ENCODE assay signal across 17 mouse cellular contexts in genomic region chr13:68996661-68997060, GRCm38 (mm10). TPM values are rescaled to one million over a fixed set of nuclear protein-coding genes. Genes with fewer than 3 reads are reported as not detected.
DNase-seq lines count a peak whose midpoint lies in the region; ATAC-seq and TF ChIP-seq lines count a peak whose summit lies in the region.
"Had no signal": no experiment of that assay in that cellular context is flagged by ENCODE, and none has a peak within 500 bp of the region (broad histone marks: within the 10 kb centered on the region; RNA-seq: fewer than 3 reads in every experiment).

No protein-coding gene starts in this region.

- no peaks in the 10 kb centered on the region for H3K36me3 ChIP-seq in hindbrain, embryonic 15.5 days
- H3K36me3 ChIP-seq in hindbrain, embryonic 11.5 days (ENCODE audit: control insufficient read depth, insufficient read depth, low read length), result no peaks in the 10 kb centered on the region
- H3K36me3 ChIP-seq in liver, postnatal 0 days (replicated peaks; ENCODE audit: insufficient read depth, low read length), result no peaks in the 10 kb centered on the region
- H3K36me3 ChIP-seq in liver, embryonic 12.5 days, result no peaks in the 10 kb centered on the region
- no peaks in the 10 kb centered on the region for H3K36me3 ChIP-seq in neural tube, embryonic 13.5 days
- H3K36me3 ChIP-seq: embryonic facial prominence, embryonic 12.5 days; limb, embryonic 13.5 days; stomach, embryonic 15.5 days had no signal

- H3K27ac ChIP-seq in hindbrain, embryonic 15.5 days (replicated peaks), result no peak overlapping the region
- H3K27ac ChIP-seq in hindbrain, embryonic 11.5 days (ENCODE audit: low read depth, low read length), result no peak overlapping the region
- H3K27ac ChIP-seq in liver, postnatal 0 days (ENCODE audit: low read depth), result no peak overlapping the region
- no peak overlapping the region for H3K27ac ChIP-seq in liver, embryonic 12.5 days
- H3K27ac ChIP-seq in neural tube, embryonic 13.5 days (replicated peaks), result no peak overlapping the region
- H3K27ac ChIP-seq: embryonic facial prominence, embryonic 12.5 days; limb, embryonic 13.5 days; stomach, embryonic 15.5 days had no signal

- ATAC-seq in hindbrain, embryonic 15.5 days (ENCODE audit: low FRiP score, low read depth), result no peak
- ATAC-seq in hindbrain, embryonic 11.5 days (ENCODE audit: low FRiP score), result no peak
- no peak for ATAC-seq in liver, postnatal 0 days
- ATAC-seq in liver, embryonic 12.5 days, result no peak
- ATAC-seq in neural tube, embryonic 13.5 days (ENCODE audit: low read depth), result no peak
- ATAC-seq: inflammation-experienced regulatory T-cells, adult 6 months had no signal

- peaks cover 12% of the 10 kb centered on the region for H3K27me3 ChIP-seq in hindbrain, embryonic 15.5 days
- peaks cover 9% of the 10 kb centered on the region for H3K27me3 ChIP-seq in hindbrain, embryonic 11.5 days (ENCODE audit: control insufficient read depth, insufficient read depth, low read length)
- H3K27me3 ChIP-seq in liver, postnatal 0 days (ENCODE audit: insufficient read depth, low read length), result peaks cover 29% of the 10 kb centered on the region
- H3K27me3 ChIP-seq in liver, embryonic 12.5 days (replicated peaks), result peaks cover 40% of the 10 kb centered on the region
- peaks cover 16% of the 10 kb centered on the region; the same call in 1 of the 2 replicates for H3K27me3 ChIP-seq in neural tube, embryonic 13.5 days
- H3K27me3 ChIP-seq: stomach, embryonic 15.5 days had no signal

- no peak for TF ChIP-seq EP300 in liver, postnatal 0 days (IDR thresholded peaks at IDR 0.05; ENCODE audit: low read depth)

- H3K4me3 ChIP-seq in hindbrain, embryonic 15.5 days, result no peak overlapping the region
- no peak overlapping the region for H3K4me3 ChIP-seq in hindbrain, embryonic 11.5 days (ENCODE audit: low read depth, low read length)
- no peak overlapping the region for H3K4me3 ChIP-seq in liver, postnatal 0 days (ENCODE audit: low read depth, low read length)
- no peak overlapping the region for H3K4me3 ChIP-seq in liver, embryonic 12.5 days
- no peak overlapping the region for H3K4me3 ChIP-seq in neural tube, embryonic 13.5 days
- H3K4me3 ChIP-seq: embryonic facial prominence, embryonic 12.5 days; megakaryocyte, embryonic 14.5 days had no signal

- no peaks in the 10 kb centered on the region for H3K9me3 ChIP-seq in hindbrain, embryonic 15.5 days
- no peaks in the 10 kb centered on the region for H3K9me3 ChIP-seq in hindbrain, embryonic 11.5 days (ENCODE audit: control insufficient read depth, low read length)
- no peaks in the 10 kb centered on the region for H3K9me3 ChIP-seq in liver, postnatal 0 days (ENCODE audit: low read length)
- H3K9me3 ChIP-seq in liver, embryonic 12.5 days (replicated peaks), result no peaks in the 10 kb centered on the region
- H3K9me3 ChIP-seq in neural tube, embryonic 13.5 days, result no peaks in the 10 kb centered on the region
- H3K9me3 ChIP-seq: embryonic facial prominence, embryonic 12.5 days; limb, embryonic 13.5 days; stomach, embryonic 15.5 days had no signal

- peaks cover 23% of the 10 kb centered on the region for H3K4me1 ChIP-seq in hindbrain, embryonic 15.5 days (replicated peaks)
- H3K4me1 ChIP-seq in hindbrain, embryonic 11.5 days (replicated peaks; ENCODE audit: control insufficient read depth, insufficient read depth, low read length), result 0 out of 2 replicates have a peak, but pooled peaks cover 2% of the 10 kb centered on the region
- H3K4me1 ChIP-seq in liver, postnatal 0 days (ENCODE audit: insufficient read depth), result no peaks in the 10 kb centered on the region; the same call in 1 of the 2 replicates
- H3K4me1 ChIP-seq in liver, embryonic 12.5 days, result no peaks in the 10 kb centered on the region
- H3K4me1 ChIP-seq in neural tube, embryonic 13.5 days (replicated peaks), result peaks cover 39% of the 10 kb centered on the region
- H3K4me1 ChIP-seq: megakaryocyte, embryonic 14.5 days had no signal

- no peak overlapping the region for H3K9ac ChIP-seq in hindbrain, embryonic 15.5 days
- no peak overlapping the region for H3K9ac ChIP-seq in hindbrain, embryonic 11.5 days (ENCODE audit: low read depth, low read length)
- H3K9ac ChIP-seq in liver, postnatal 0 days (replicated peaks), result no peak overlapping the region
- no peak overlapping the region for H3K9ac ChIP-seq in liver, embryonic 12.5 days
- H3K9ac ChIP-seq in neural tube, embryonic 13.5 days, result no peak overlapping the region
- H3K9ac ChIP-seq: embryonic facial prominence, embryonic 12.5 days; limb, embryonic 13.5 days; stomach, embryonic 15.5 days had no signal

- WGBS in hindbrain, embryonic 15.5 days, result 46% methylated on average over 3 of the region's 3 CpGs
- WGBS in hindbrain, embryonic 11.5 days, result 87% methylated on average over 3 of the region's 3 CpGs
- WGBS in liver, postnatal 0 days (ENCODE audit: insufficient replicate concordance), result 47% methylated on average over 3 of the region's 3 CpGs
- 58% methylated on average over 3 of the region's 3 CpGs for WGBS in liver, embryonic 12.5 days (ENCODE audit: insufficient replicate concordance)
- 53% methylated on average over 3 of the region's 3 CpGs for WGBS in neural tube, embryonic 13.5 days

- TF ChIP-seq CTCF in liver, postnatal 0 days (IDR thresholded peaks at IDR 0.05; ENCODE audit: low read depth), result no peak

- peak; percentile 55 to 60 for DNase-seq in cerebellum, postnatal 14 days
- DNase-seq in cerebellum, postnatal 36 days, result no peak
- DNase-seq in hindbrain, embryonic 11.5 days (ENCODE audit: low spot score), result no peak
- DNase-seq in liver, postnatal 0 days, result peak; percentile 18
- no peak for DNase-seq in neural tube, embryonic 10.5 days (ENCODE audit: extremely low spot score, low spot score)
- DNase-seq: adrenal gland, adult 2 months; cerebellum, adult 11-12 months; heart, postnatal 4 days; kidney, adult 9 months had no signal

- 0 out of 2 replicates have a peak overlapping the region, but pooled peaks have one; percentile 90 for H3K4me2 ChIP-seq in hindbrain, embryonic 15.5 days
- H3K4me2 ChIP-seq in hindbrain, embryonic 11.5 days (replicated peaks; ENCODE audit: low read depth, low read length), result no peak overlapping the region
- no peak overlapping the region for H3K4me2 ChIP-seq in liver, postnatal 0 days (ENCODE audit: low read depth, low read length)
- H3K4me2 ChIP-seq in liver, embryonic 12.5 days, result no peak overlapping the region
- peak overlapping the region; percentile 94 for H3K4me2 ChIP-seq in neural tube, embryonic 13.5 days
- H3K4me2 ChIP-seq: stomach, embryonic 15.5 days had no signal

RNA-seq across cellular contexts. Expression of gene Adcy2, which starts 2.7 kb away (rescaled TPM):
- polyA plus RNA-seq in hindbrain, embryonic 15.5 days (2015; fragmentation: Nextera tagmentation; extraction: Ambion mirVana), result 13.3 and 14.6 TPM in 2 replicates
- 2.9 and 3.3 TPM in 2 replicates for polyA plus RNA-seq in hindbrain, embryonic 11.5 days (2014; fragmentation: Nextera tagmentation; extraction: Ambion mirVana)
- 0.31 and 0.44 TPM in 2 replicates for polyA plus RNA-seq in liver, postnatal 0 days (2015; fragmentation: Nextera tagmentation; extraction: Ambion mirVana)
- polyA plus RNA-seq in liver, embryonic 12.5 days (2016; fragmentation: Nextera tagmentation; extraction: Ambion mirVana), result 0.48 and 0.51 TPM in 2 replicates
- polyA plus RNA-seq in neural tube, embryonic 13.5 days (2015; fragmentation: Nextera tagmentation; extraction: Ambion mirVana), result 14.1 and 15.2 TPM in 2 replicates
- polyA plus RNA-seq: inflammation-experienced regulatory T-cells, adult 6 months had no signal

Comparison
In these comparisons a context has a peak if more than half of its experiments do, and no peak if none do; other contexts are left out.
1. DNase-seq: peak in cerebellum, postnatal 14 days (2 of 2) and liver, postnatal 0 days (single experiment); none in cerebellum, postnatal 36 days (0 of 2), hindbrain, embryonic 11.5 days (single experiment) and neural tube, embryonic 10.5 days (single experiment).
2. H3K4me2 ChIP-seq: peak in hindbrain, embryonic 15.5 days (single experiment) and neural tube, embryonic 13.5 days (single experiment); none in hindbrain, embryonic 11.5 days (single experiment), liver, postnatal 0 days (single experiment) and liver, embryonic 12.5 days (single experiment).